Mouse (Mus musculus) urinary bladder, postnatal 14 days (tissue): ENCODE measurements around the gene Tbx1.

ENCODE experiments used
- DNase-seq: peaks from one replicate; pipeline ENCODE4 v3.0.0; 2021; ENCODE audit warnings: low spot score

Gene Tbx1

DNA sequence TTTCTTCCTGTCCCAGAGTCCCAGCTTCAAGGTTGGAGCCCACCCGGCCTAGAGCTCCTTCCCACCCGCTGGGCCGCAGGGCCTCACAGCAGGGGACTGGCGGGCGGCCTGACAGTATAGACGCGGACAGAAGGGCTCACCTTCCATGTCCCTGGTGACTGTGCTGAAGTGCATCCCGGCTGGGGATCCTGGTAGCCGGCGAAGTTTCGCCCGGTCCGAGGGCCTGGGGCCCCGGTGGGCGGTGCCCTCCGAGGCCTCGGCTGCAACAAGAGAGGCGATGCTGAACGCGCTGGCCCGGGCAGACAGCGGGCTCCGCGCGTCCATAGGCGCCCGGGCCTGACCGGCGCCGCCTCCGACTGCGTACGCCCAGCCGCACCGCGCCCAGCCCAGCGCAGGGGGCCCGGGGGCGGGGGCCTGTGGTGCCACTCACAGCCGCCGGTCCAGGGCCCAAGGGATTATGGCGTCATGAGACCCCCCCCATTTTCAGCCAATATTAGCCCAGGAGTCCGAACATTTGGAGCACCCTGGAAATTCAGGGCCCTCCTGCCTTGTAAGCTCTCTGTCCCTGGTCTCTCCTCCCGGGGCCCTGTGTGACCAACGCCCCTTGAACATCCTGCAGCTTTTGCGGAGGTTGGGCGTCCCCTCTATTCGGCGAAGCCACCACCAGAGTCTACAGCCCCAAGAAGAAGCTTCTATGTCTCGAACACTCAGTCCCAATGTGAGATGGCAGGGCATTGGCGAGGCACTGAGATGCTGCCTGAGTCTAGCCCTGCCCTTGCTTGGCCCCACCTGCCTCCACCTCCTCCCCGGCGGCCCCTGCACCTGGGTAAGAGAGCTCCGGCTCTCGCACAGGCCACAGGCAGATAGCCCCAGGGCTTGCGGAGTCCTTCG lies 2.4 kb downstream of the Tbx1 start:
- DNase-seq: no peak

DNA sequence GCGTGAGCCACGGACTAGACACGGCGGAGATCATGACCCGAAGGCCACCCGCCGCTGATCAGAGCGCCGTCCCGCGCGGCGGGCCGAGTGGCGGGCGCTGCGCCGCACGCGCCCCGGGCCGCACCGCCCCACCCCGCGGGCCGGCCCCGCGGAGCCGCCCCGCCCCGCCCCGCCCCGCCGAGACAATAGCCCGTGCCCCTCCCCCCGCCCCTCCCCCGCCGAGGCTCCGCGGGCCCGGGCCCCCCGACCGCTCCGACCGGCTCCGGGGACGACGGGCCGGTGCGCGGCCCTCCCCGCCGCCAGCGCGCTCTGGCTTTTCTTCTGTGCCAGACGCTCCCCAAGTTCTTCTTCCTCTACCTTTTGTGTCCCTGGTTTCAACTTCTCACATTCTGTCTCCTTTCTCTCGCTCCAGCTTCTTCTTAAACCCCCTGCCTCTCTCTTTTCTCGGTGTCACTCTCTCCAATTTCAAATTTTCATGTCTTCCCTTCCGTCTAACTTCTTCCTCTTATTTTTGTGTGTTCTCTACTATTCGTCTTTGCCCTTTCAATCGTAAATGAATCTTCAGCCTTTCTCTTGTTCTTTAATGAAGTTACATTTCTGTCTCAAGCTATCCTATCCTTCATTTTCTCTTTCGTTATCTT lies 3.4 kb downstream of the Tbx1 start:
- no peak for DNase-seq

DNA sequence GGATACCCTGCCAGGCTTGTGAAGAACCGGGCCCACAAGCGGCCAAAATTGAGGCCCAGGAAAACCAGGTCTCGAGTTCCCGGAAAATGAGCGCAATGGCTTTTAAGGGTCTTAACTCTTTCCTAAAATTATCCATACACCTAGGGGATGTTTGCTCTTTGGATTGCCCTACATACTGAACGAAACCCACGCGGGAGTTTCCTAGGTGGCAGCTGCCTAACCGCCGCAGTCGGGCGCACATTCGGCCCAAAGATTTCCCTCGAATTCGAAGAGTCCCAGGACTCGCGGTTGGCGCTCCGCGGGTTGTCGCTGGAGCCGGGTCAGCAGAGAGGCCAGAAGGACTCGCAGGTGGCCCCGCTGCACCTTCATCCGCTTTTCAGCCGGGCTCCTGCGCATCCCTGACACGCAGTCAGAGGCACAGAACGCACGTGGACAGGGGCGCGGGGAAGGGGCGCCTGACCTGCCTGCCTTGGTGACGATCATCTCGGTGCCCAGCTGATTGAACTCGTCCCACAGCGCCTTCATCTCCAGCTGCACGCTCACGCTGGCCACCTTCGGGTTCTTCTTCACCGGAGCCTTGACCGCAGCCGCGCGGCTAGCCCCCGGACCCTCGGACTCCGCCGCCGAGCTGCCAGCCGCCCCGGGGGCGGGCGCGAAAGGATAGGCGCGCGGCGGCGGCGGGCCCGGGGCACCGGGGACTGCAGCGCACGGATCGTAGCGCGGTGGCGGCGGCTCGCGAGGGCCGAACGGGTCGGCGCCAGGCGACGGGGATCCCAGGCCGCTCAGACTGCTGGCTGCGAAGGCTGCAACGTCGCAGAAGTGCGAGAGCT lies 4.2 kb downstream of the Tbx1 start:
- no peak for DNase-seq

DNA sequence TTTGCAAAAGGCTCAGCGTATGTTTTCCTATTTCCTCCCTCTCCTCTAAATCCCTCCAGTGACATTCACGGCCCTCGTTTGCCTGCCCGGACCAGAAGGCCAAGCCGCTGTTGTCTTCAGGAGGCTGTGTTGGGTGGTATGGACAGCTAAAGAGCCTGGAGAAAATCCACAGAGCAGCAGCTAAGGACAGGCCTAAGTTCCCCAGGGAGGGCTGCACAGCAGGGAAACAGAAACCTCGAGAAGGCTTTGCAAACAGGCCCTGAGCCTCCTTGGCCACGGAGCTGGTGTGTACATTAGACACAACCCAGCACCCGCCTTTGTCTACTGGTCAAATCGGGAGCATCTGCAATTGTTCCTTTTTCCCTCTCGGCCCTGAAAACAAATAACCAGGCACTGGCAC lies 4.8 kb downstream of the Tbx1 start:
- no peak for DNase-seq

DNA sequence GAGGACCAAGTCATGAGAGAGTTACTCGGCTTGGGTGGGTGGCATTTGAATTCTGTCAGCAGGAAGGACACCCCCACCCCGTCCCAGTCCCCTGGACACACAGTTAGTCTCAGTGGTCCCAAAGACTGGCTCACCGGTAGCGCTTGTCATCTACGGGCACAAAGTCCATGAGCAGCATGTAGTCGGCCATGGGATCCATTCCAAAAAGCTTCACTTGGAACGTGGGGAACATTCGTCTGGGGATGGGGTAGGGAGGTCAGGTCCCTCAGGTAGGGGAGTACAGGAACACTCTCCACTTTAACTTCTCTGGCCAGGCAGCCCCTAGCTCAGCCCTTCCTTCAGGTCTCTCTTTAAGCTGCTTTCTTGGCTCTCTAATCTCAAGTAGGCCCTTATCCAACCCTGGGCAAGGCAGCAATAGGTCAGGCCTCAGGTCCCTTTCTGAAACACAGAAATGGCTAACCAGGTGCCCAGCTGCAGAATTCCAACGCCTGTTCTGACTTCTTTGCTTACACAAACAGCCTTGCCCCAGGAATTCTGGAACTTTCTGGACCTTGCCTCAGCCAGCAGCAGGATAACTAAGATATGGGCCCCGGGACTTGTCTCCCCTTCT lies 5.5 kb downstream of the Tbx1 start:
- DNase-seq: no peak

DNA sequence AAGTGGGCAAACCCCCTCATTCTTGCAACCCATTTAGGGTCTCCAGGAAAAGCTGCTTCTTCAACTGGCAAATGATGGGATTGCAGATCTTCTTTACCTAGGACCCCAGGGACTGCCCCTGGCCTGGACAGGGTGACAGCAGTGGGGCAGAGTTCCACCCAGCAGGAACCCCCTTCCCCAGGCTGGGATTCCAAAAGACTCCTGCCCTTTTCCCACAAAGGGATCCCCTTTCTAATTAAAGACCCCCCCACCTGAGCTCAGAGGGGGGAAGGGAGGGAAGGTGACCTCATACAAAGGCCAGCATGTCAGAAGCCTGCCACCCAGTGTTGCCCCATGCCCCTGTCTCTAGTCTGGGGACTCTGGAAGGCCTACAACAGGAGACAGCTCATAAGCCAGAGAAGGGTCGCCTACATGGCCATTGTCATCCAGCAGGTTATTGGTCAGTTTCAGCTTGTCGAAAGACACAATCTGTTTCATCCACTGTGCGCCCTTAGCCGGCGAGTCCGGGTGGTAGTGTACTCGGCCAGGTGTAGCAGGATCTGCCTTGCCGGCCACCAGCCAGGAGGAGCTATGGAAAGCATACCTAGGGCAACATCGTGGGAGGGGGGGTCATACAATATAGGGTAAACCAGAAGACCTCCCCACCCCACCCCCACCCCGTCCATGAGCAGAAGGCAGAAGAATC lies 6.7 kb downstream of the Tbx1 start:
- no peak for DNase-seq

DNA sequence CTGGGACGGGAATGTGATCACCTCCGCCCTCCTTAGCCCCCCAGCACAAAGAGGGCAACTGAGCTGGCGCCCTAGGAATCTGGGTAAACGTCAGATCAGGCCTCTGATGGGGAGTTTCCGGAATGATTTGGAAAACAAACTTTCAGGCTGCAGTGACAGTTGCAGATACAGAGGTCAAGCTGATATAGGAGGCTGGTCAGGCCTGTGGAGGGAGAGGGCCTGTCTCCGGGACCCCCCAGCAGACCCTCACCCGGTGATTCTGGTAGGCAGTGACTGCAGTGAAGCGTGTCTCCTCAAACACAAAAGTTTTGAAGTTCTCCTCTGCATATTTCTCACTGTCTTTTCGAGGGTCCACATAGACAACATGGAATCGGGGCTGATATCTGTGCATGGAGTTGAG lies 7.3 kb downstream of the Tbx1 start:
- no peak for DNase-seq

DNA sequence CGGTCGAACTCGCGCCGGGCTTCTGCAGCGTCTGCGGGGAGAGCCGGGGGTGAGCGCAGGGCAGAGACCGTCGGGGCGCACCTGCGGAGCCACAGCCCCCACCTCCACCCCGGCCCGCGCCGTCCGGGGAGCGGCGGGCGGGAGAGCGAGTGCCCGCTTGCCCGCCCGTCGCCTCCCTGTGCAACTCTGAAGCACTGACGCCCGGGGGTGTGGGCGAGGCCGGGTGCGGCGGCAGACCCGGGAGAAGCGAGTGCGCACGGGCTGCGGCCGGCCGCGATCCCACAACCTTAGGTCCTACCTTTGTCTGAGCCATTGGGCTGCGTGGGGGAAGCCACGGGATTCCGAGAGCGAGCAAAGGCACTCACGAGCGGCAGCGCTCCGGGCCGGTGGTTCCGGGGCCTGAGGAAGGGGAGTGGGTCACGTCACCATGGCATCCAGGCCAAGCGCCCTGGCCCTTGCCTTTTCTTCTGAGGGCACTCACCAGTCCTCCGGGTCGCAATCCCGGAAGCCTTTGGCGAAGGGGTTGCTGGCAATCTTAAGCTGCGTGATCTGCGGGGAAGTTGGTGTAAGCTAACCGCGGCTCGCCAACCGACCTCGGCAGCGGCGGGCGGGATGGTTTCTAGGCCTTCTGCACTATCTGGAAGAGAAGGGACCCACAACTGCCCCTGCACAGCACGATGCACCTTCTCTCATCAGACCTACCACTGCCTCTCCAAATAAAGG lies 7.9 kb downstream of the Tbx1 start:
- no peak for DNase-seq

DNA sequence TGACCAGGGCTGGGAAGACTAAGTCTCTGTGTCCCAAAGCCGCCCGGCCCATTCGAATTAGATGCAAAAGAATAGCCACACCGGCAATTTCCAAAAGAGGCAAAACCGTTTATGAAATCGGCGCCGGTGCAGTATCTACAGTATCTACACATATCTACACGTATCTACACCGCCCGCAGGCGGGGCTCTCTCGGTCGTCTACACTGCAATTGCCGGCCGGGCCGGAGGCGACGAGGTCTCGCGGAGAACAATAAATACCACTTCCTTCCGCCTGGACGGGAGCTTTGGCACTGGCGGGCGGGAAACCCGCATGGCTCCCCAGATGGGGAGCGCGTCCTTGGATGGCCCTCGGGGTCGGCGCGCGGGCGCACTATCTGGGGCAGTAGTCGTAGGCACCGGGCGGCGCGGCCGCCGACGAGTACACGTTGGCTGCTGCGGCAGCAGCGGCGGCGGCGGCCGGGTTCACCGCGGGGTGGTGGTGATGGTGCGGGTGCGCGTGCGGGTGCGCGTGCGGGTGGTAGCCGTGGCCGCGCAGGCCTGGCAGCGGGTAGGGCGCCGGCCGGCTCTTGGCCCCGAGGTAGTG lies 8.8 kb downstream of the Tbx1 start:
- DNase-seq: no peak

DNA sequence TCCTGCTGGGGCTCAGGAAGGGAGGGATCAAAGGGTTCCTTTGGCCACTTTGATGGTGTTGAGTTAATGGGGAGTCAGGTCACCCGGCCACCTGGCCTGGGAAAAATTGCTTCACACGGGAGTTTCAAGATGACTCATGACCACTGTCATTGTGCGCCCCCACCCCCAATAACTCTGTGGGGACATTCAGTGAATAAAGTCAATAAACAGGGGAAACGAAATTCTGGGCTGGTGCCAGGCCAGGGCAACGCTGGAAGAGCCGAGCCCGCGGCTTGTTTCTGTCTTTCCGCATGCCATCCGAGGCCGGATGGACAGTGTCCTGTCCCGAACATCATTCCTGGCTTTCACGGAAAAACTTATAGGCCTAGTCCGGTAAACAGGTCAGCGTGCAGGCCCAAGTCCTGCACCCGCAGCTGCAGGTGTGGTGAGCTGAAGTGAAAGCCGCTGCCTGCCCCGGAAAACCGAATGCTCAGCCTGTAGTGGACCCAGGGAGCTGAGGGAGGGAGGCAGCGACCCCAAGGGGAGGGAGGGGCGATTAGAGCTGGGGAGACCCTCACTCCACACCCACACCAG lies 9.3 kb downstream of the Tbx1 start:
- no peak for DNase-seq

DNA sequence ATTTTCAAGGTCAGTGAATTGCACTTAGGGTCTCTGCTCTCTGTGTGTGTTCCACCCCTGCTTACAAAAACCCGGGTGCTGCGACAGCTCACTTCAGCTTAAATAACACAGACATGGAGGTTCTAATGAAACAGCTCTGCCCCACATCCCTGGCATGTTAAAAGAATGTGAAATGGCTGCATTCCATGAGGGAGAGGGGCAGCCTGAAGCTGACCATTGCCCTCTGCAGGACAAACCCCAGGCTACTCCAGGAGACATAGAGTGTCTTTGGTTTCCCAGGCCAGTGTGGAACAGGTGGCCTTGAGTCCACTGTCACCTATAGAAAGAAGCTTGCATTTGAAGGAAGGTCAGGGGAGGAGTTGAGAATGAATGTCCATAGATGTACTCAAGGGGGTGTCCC lies 10.1 kb downstream of the Tbx1 start:
- DNase-seq: no peak

DNA sequence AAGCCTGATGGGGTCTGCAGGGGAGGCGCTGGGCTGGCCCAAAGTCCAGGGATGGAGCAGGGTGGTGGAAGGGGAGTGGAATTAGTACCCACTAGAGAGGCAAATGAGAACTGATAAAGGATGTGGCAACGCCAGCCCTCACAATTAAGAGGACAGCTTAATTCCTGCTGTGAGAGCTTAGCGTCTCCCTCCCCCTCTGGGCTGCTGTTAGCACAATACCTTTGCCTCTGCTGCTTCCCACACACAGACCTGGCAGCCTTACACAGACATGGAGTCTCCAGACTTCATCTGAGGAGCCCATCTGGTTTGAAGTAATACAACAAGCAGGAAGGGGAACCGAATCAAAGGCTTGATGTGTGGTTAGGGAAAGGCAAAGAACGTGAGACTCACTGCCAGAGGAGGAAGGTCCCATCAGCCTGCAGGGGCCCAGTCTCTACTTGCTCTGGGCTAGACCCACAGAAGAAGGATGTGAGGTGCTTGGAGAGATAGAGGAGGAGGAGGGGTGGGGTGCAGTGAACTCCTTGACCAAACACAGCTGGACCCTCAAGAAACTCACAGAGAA lies 12.8 kb downstream of the Tbx1 start:
- no peak for DNase-seq

DNA sequence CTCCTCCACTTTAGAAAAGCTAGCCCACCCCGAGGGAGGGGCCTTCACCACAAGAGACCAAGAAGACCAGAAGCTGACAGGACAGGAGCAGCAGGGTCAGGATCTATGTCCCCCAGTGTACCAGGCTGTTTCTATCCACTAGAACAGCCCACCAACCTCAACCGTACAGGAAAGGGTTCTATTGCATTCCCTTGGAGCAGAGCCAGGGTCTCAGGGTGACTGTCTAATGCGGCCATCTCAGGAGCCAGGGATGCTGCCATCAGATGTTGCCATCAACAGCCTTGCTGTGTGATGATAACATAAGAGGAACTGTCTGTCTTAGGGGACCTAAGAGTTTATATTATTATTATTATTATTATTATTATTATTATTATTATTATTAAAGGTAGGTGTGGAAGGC lies 13.4 kb downstream of the Tbx1 start:
- no peak for DNase-seq

DNA sequence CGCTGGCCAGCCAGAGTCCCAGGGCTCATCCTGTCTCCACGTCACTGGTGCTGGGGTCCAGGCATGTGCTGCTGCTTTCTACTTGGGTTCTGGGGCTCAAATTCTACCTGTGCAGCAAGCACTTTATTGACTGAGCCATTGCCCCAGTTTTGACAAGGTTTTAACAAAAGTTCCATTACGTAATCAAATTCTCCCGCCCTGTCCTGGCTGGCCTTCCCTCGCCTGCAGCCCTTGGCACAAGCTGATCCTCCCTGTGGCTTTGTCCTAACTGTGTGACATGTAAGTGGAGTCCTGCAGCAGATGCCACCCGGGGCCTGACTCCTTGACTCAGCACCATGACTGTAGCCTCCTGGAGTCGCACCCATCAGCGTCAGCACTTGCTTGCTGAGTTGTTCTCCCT lies 16.3 kb downstream of the Tbx1 start:
- DNase-seq: no peak

DNA sequence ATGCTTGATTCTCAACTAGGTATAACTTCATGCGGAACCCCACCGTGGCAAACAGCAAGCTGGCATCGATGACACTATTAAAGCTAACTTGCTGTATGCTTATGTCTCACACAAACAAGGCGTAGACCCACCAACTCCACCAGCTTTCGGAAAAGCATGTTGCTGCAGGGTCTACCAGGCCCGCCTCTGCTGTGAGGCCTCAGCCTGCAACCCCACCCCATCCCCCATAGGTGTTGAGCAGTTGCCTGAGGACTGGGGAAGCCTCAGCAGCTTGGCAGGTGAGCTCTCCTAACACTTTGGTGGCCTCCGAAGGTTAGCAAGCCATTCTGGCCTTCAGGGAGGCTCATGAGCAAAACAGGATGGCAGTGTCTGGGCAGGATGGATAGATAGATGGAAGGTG lies 21.9 kb downstream of the Tbx1 start:
- no peak for DNase-seq

DNA sequence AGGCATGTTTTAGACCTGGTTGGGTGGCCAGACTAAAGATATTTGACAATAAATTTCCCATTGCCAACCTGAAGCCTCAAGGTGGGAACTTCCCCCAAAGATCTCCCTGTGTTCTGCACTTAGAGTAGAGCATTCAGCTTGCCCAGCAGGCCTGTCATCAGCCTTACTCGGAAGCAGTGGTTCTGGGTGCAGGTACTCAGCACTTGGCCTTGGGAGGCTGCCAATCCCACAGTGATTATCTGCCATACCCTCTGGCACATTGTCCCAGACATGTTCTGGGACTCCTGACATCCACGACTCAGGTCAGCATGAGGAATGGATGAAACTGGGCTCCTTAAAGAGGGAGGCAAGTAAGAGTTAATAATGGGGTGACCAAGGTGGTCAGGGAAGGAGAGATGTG lies 26.0 kb downstream of the Tbx1 start:
- DNase-seq: no peak

DNA sequence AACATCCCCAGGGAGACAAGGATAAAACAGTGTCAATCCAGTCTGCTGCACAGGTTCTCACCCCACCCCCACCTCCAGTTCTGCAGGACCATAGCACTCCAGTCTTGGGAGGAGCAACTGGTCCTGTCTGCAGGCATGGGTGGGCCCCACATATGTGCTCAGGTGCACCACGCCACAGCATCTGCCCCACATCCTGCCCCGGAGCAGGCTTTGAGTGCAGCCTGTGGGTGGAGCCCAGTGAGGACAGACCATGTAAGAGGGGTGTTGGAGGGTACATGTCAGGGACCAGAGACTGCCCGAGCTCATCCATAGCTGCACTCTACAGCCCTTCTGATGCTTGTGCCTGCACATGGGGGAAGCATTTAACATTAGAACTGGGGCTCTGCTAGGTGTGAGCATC lies 34.0 kb downstream of the Tbx1 start:
- DNase-seq: no peak

DNA sequence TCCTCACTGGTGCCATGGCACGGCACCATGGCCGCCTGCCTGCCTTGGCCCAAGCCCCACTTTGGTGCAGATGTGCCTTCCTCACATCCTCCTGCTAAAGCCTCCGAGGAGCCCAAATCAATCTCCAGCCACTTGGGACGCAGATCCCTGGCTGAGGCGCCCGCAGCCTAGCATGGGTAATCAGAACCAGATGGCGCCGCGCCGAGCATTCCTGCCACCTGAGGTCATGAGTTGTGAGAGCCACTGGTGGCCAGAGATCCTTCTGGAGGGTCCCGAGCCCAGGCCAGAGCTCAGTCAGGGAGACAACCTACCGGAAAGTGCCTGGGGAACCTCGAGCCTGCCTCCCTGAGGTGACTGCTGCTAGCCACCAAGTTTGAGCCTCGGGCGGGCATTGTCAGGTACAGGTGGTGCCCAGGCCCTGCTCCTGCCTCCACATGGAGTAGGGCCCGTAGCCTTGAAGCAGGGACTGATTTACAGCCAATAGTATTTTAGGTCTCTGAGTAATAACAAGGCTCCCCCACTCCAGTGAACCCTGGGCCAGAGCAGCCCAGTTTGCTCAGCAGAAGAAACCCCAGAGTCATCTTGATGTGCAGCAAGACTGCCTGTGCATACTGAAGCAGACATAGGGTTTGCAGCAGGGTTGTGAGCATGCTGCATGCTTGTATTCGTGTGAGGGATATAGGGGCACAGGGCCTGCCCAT lies 35.1 kb downstream of the Tbx1 start:
- no peak for DNase-seq

DNA sequence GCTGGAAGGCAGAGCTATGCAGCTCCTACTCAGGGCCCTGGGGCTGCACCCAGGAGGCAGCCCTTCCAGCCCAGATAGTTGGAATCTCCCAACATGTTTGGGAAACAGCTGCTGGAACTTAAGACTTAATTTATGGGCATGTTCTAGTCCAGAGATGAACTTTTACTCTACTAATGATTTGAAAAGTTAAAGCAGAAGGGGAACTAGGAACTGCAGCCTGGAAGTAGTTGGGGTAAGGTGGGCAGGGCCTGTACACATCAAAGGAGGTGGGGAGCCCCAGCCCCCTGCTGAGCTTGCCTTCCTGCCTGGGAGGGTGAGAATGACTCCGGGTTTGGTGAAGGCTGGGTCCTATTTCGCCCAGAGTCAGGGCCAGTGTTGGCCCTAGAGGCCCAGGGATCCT lies 35.8 kb downstream of the Tbx1 start:
- no peak for DNase-seq
